Mouse (Mus musculus): ENCODE measurements around the gene Apod. TPM values are rescaled to one million over a fixed set of nuclear protein-coding genes. Genes with fewer than 3 reads are reported as not detected.

Apod gene
- total RNA-seq, 2 experiments from 2014 or later, result 31.0 to 31.2 TPM

GRCm38 (mm10) chr16:31293761-31294160 is 20.8 kb downstream of the Apod start:
- intact Hi-C loops (cut with DNase I), result no loop called here
- DNase-seq (ENCODE audit: extremely low spot score in 1 of 2, low spot score in 2 of 2), result no peak

GRCm38 (mm10) chr16:31290751-31291365 is 23.8 kb downstream of the Apod start:
- intact Hi-C loops (cut with DNase I), result no loop called here
- DNase-seq (ENCODE audit: extremely low spot score in 1 of 2, low spot score in 2 of 2), result no peak

GRCm38 (mm10) chr16:31290281-31290680 is 24.3 kb downstream of the Apod start:
- peak; percentile 79 to 92 for DNase-seq (ENCODE audit: extremely low spot score in 1 of 2, low spot score in 2 of 2)
- intact Hi-C loops (cut with DNase I), result no loop called here

- no peak for DNase-seq (ENCODE audit: extremely low spot score in 1 of 2, low spot score in 2 of 2)
- intact Hi-C loops (cut with DNase I), result no loop called here
Observed at GRCm38 (mm10) chr16:31287712-31288111, 26.9 kb downstream of the Apod start.

- no peak for DNase-seq (ENCODE audit: extremely low spot score in 1 of 2, low spot score in 2 of 2)
Observed at GRCm38 (mm10) chr16:31286801-31287488, 27.7 kb downstream of the Apod start.

GRCm38 (mm10) chr16:31281981-31282380 is 32.6 kb downstream of the Apod start:
- DNase-seq (ENCODE audit: extremely low spot score in 1 of 2, low spot score in 2 of 2), result peak in 1 of 2 experiments; percentile 70
- intact Hi-C loops (cut with DNase I), result no loop called here

More at GRCm38 (mm10) chr16:31286801-31287488, 27.7 kb downstream of the Apod start:
- intact Hi-C loops (cut with DNase I), result no loop called here

GRCm38 (mm10) chr16:31280176-31280575 is 34.4 kb downstream of the Apod start:
- intact Hi-C loops (cut with DNase I), result no loop called here
- no peak for DNase-seq (ENCODE audit: extremely low spot score in 1 of 2, low spot score in 2 of 2)

GRCm38 (mm10) chr16:31278581-31278980 is 36.0 kb downstream of the Apod start:
- no peak for DNase-seq (ENCODE audit: extremely low spot score in 1 of 2, low spot score in 2 of 2)
- intact Hi-C loops (cut with DNase I), result loop anchor here (5.0 kb wide), 1 partner anchor 69 kb away; no protein-coding TSS in a partner anchor

- no peak for DNase-seq (ENCODE audit: extremely low spot score in 1 of 2, low spot score in 2 of 2)
- intact Hi-C loops (cut with DNase I), result loop anchor here (5.0 kb wide), 1 partner anchor 69 kb away; no protein-coding TSS in a partner anchor
Observed at GRCm38 (mm10) chr16:31278081-31278480, 36.5 kb downstream of the Apod start.

- DNase-seq (ENCODE audit: extremely low spot score in 1 of 2, low spot score in 2 of 2), result no peak
- intact Hi-C loops (cut with DNase I), result loop anchor here (5.0 kb wide), 1 partner anchor 70 kb away; no protein-coding TSS in a partner anchor
Observed at GRCm38 (mm10) chr16:31276962-31277361, 37.6 kb downstream of the Apod start.

GRCm38 (mm10) chr16:31276539-31276938 is 38.1 kb downstream of the Apod start:
- intact Hi-C loops (cut with DNase I), result loop anchor here (5.0 kb wide), 1 partner anchor 71 kb away; no protein-coding TSS in a partner anchor
- DNase-seq (ENCODE audit: extremely low spot score in 1 of 2, low spot score in 2 of 2), result peak in 1 of 2 experiments; percentile 75

GRCm38 (mm10) chr16:31274674-31275460 is 39.7 kb downstream of the Apod start, which contains the start of gene Ppp1r2:
Gene Ppp1r2, minus strand, starts transcription at chr16:31275277.
- intact Hi-C loops (cut with DNase I), result loop anchor here (5.0 kb wide), 2 partner anchors 72 to 73 kb away; partner anchors contain the start of gene Acap2
- peak; percentile 77 to 97 for DNase-seq (ENCODE audit: extremely low spot score in 1 of 2, low spot score in 2 of 2)

GRCm38 (mm10) chr16:31274084-31274483 is 40.5 kb downstream of the Apod start:
- intact Hi-C loops (cut with DNase I), result loop anchor here (5.0 kb wide), 1 partner anchor 72 kb away; the partner anchor contains the start of gene Acap2
- DNase-seq (ENCODE audit: extremely low spot score in 1 of 2, low spot score in 2 of 2), result no peak

GRCm38 (mm10) chr16:31266692-31267091 is 47.9 kb downstream of the Apod start:
- no peak for DNase-seq (ENCODE audit: extremely low spot score in 1 of 2, low spot score in 2 of 2)
- intact Hi-C loops (cut with DNase I), result no loop called here

- intact Hi-C loops (cut with DNase I), result loop anchor here (5.0 to 10.0 kb wide), 2 partner anchors 91 to 151 kb away; no protein-coding TSS in a partner anchor
- DNase-seq (ENCODE audit: extremely low spot score in 1 of 2, low spot score in 2 of 2), result no peak
Observed at GRCm38 (mm10) chr16:31256151-31256550, 58.5 kb downstream of the Apod start.

GRCm38 (mm10) chr16:31255685-31256084 is 58.9 kb downstream of the Apod start:
- DNase-seq (ENCODE audit: extremely low spot score in 1 of 2, low spot score in 2 of 2), result no peak
- intact Hi-C loops (cut with DNase I), result loop anchor here (5.0 to 10.0 kb wide), 2 partner anchors 92 to 151 kb away; no protein-coding TSS in a partner anchor

GRCm38 (mm10) chr16:31249401-31249800 is 65.2 kb downstream of the Apod start:
- intact Hi-C loops (cut with DNase I), result no loop called here
- DNase-seq (ENCODE audit: extremely low spot score in 1 of 2, low spot score in 2 of 2), result no peak

- intact Hi-C loops (cut with DNase I), result no loop called here
- DNase-seq (ENCODE audit: extremely low spot score in 1 of 2, low spot score in 2 of 2), result no peak
Observed at GRCm38 (mm10) chr16:31248717-31249116, 65.9 kb downstream of the Apod start.

GRCm38 (mm10) chr16:31247442-31247841 is 67.2 kb downstream of the Apod start:
- DNase-seq (ENCODE audit: extremely low spot score in 1 of 2, low spot score in 2 of 2), result no peak
- intact Hi-C loops (cut with DNase I), result no loop called here
